Mouse (Mus musculus): ENCODE measurements around the gene Pglyrp2. TPM values are rescaled to one million over a fixed set of nuclear protein-coding genes. Genes with fewer than 3 reads are reported as not detected.

Pglyrp2 gene
- total RNA-seq, 2 experiments from 2014 or later: not detected

DNA sequence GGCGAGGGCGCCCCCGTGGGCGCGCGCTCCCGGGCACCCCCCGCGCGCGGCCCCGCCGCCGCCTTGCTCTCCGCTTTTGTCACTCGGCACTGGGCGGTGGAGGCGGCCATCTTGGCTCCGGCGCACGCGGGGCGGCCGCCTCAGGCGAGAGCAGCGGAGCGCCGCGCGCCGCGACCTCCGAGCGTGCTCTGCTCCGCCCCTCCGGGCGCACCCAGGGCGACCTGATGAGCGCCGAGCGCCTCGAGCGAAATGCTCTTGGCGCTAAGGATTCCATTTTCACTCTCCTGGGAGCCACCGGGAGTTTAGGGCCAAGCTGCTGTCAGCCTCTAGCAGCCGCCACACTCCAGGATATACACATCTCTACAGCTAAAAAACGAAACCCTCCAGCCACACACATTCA lies 59.6 kb downstream of the Pglyrp2 start:
- DNase-seq (ENCODE audit: extremely low spot score in 1 of 2, low spot score in 2 of 2): peak; percentile 77 to 94
- intact Hi-C loops (cut with DNase I): no loop called here

- intact Hi-C loops (cut with DNase I): no loop called here
- DNase-seq (ENCODE audit: extremely low spot score in 1 of 2, low spot score in 2 of 2): peak in 1 of 2 experiments; percentile 38
These were observed 60.1 kb downstream of the Pglyrp2 start for GRCm38 (mm10) chr17:32363821-32364301.

- DNase-seq (ENCODE audit: extremely low spot score in 1 of 2, low spot score in 2 of 2): no peak
- intact Hi-C loops (cut with DNase I): no loop called here
These were observed 61.3 kb downstream of the Pglyrp2 start for GRCm38 (mm10) chr17:32362686-32363085.

Small RNA genes within 50 kb of the gene (microRNA-seq; reads per million reads assigned to microRNA genes)
- gene Gm22201: not detected

Other genes with a start within 250 kb of the Pglyrp2 start
- under 1 TPM; 0.17 to 0.32 TPM for gene Ephx3, start 234.6 kb downstream of the Pglyrp2 start, total RNA-seq (2021)
- gene Brd4, start 139.4 kb downstream of the Pglyrp2 start, total RNA-seq (2021): 100 to 1,000 TPM; 115 to 123 TPM
- gene Akap8, start 102.9 kb downstream of the Pglyrp2 start, total RNA-seq (2021): 10 to 100 TPM; 90.9 to 94.2 TPM
- gene Akap8l, start 73.6 kb downstream of the Pglyrp2 start, total RNA-seq (2021): 100 to 1,000 TPM; 128 to 135 TPM
- gene Wiz, start 34.7 kb downstream of the Pglyrp2 start, total RNA-seq (2021): 10 to 100 TPM; 91.6 to 99.3 TPM
- gene Rasal3, start 20.6 kb downstream of the Pglyrp2 start, total RNA-seq (2021): 1 to 10 TPM; 2.9 to 3.4 TPM
- under 1 TPM; 0.36 to 0.41 TPM for gene Cyp4f39, start 28.6 kb upstream of the Pglyrp2 start, total RNA-seq (2021)
- gene Cyp4f17, start 81.9 kb upstream of the Pglyrp2 start, total RNA-seq (2021): 1 to 10 TPM; 3.2 to 3.8 TPM
- gene Cyp4f16, start 112.4 kb upstream of the Pglyrp2 start, total RNA-seq (2021): 1 to 10 TPM; 4.9 to 6.0 TPM
- gene Cyp4f37, start 197.1 kb upstream of the Pglyrp2 start, total RNA-seq (2021): not detected
- not detected for gene Cyp4f40, start 234.7 kb upstream of the Pglyrp2 start, total RNA-seq (2021)